Mouse (Mus musculus) urinary bladder, postnatal 14 days (tissue): Measurements from ENCODE around the gene Bst1.

ENCODE experiments used
- DNase-seq: peaks from one replicate; pipeline ENCODE4 v3.0.0; 2021; ENCODE audit warnings: low spot score

Bst1 gene

DNA sequence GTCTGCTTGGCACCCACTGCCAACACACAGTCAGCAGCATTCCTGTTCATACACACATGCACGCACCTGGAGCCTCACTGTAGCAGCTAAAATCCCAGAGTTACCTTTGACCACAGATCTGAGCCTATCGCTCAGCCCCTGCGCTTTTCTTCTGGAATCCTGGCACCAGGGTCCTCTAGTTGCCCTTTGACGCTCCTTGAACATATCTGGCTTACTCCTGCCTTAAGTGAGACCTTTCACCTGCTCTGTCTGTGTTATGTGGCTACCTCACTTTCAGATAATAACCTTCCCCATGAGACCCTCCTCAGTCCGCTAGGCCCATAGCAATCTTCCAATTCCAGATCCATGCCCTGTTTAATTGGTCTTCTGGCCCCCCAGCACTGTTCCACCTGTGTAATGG lies 41.4 kb downstream of the Bst1 start:
- no peak for DNase-seq

GRCm38 (mm10) chr5:43860670-43861431 lies 42.2 kb downstream of the Bst1 start:
- DNase-seq: no peak

GRCm38 (mm10) chr5:43863642-43864041 lies 45.0 kb downstream of the Bst1 start:
- DNase-seq: no peak

DNA sequence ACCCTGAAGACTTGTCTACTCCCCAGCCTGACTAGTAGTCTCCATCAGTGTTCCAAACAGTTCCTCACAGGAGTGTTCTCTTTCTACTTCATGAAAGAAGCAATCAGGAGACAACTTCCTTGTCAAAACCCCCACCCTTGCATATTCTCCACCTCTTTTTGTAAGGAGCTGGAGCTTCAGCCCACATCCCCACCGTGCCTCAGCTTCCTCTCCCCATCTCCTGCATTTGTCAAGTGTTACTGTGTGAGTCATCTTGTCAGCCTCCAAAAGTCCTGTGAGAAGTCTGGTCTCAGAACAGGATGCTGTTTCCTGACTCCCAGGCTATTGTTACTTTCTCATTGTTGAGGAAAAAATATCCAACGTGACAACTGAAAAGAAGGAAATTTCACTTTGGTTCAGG lies 46.6 kb downstream of the Bst1 start:
- DNase-seq: no peak

- no peak for DNase-seq
Observed at GRCm38 (mm10) chr5:43868253-43868652, 49.6 kb downstream of the Bst1 start, which contains the start of gene Cd38. TSS of gene Cd38 (plus strand) at chr5:43868553.

DNA sequence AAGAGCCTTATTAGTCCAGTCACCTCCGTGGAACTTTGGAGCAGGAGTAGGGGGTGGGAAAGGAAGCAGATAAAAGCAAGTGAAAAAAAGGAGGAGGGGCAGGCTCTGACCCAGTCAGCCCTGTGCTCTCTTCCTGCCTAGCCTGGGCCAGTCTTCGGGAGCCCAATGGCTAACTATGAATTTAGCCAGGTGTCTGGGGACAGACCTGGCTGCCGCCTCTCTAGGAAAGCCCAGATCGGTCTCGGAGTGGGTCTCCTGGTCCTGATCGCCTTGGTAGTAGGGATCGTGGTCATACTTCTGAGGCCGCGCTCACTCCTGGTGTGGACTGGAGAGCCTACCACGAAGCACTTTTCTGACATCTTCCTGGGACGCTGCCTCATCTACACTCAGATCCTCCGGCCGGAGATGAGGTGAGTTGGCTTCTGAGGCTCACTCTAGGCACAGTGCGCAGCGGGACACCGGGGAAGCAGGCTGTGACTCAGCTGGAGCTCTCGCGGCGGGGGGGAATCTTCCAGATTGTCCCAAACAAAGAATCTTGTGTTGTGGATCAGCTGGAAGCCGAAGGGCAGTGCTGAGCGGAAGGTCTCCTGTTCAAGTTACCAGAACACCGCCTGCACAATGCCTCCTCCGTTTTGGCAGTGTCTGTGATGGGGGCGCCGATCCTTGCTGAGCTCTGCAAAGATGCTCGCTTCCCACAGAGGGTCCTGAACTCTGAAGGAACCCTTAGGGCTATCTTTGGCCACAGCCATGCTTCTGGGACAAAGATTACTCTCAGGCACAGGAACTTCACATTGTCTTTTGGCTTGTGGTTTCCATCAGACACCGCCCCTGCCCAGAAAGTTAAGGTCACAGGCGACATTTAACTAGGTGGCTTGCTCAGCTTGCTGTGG lies 50.3 kb downstream of the Bst1 start:
- peak; percentile 5 for DNase-seq

GRCm38 (mm10) chr5:43871845-43872244 lies 53.2 kb downstream of the Bst1 start:
- DNase-seq: no peak

DNA sequence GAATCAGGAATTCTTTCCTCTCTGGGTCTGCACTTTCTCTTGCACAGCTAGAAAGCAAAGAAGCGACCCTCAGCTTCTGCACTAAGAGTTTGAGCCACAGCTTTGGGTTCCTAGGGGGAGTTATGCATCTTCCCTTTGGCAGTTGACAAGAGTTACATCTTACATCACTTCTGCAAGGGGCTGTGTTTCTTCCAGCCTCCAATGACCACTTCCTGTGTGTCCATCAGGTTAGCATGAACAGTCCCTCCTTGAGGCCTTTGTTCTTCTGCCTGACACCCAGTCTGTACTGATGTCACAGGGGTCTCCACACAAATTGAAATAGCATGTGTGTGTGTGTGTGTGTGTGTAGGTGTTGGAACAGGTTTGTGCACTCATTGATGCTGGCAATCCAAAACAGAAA lies 54.0 kb downstream of the Bst1 start:
- no peak for DNase-seq

DNA sequence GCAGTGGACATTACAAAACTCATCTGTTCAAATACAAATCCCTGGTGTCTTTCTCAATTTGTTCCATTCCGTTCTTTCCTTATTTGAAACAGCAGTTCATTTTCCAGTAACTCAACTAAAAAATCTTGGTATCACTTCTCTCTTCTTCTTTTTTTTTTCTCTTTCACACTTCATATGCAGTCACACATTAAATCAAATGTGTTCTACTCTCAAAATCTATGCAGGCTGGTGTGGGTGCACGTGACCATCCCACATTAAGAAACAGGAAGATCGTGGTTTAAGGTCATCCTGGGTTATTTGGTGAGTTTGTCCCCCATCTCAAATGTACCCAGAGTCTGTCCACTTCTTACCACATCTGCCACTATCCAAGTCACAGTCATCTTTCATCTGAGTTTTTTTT lies 63.3 kb downstream of the Bst1 start:
- no peak for DNase-seq

GRCm38 (mm10) chr5:43885060-43885820 lies 66.6 kb downstream of the Bst1 start:
- DNase-seq: no peak

DNA sequence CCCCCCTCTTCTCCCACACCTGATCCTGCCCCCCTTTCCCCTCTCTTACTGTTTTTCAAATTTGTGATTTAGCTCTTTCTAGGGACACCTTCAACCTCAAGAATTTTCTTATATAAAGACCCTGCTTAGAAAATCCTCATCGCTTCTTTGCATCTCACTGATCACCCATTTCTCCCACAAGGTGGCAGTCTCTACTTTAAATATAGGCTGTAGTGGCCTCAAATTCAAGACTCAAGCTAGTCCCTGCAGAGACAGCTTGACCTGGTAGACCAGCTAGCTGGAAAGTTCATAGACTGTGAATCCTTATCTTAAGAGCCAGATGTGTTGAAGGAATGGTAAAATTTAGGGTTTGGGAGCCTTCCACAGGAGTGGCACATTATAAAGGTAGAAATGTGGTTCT lies 73.7 kb downstream of the Bst1 start:
- peak; percentile 20 for DNase-seq
